Mouse (Mus musculus): ENCODE measurements at regions not wholly inside any gene's neighbourhood (a gene's known extent, or its start where the extent isn't known, plus 50 kb on each side); places are given as distances from the start of the nearest gene placed in this dataset.

- Histone ChIP-seq H3K36me3 (ENCODE audit: insufficient read depth) (no peaks in the 10 kb centered on the region), H3K9ac (no peak overlapping the region), H3K4me2 (no peak overlapping the region), H3K9me3 (ENCODE audit: low read depth, low read length) (no peaks in the 10 kb centered on the region), H3K27me3 (ENCODE audit: insufficient read depth, low read length) (no peaks in the 10 kb centered on the region), H3K4me3 (ENCODE audit: low read depth, low read length) (no peak overlapping the region), H3K4me1 (ENCODE audit: insufficient read depth) (no peaks in the 10 kb centered on the region), H3K27ac (ENCODE audit: low read depth) (no peak overlapping the region)
- WGBS, result 25% methylated on average over 5 of the region's 5 CpGs
- TF ChIP-seq CTCF (IDR thresholded peaks at IDR 0.05; ENCODE audit: low read depth), result no peak
- ATAC-seq (ENCODE audit: insufficient read depth) (no peak), DNase-seq (no peak)
Observed at GRCm38 (mm10) chr5:118471569-118471968, 88.9 kb upstream of the Med13l start.

- ATAC-seq (ENCODE audit: insufficient read depth) (no peak), DNase-seq (no peak)
- 82% methylated on average over 10 of the region's 10 CpGs for whole genome bisulfite sequencing
- Histone ChIP-seq H3K27me3 (ENCODE audit: insufficient read depth, low read length) (no peaks in the 10 kb centered on the region), H3K4me3 (ENCODE audit: low read depth, low read length) (no peak overlapping the region), H3K9me3 (ENCODE audit: low read depth, low read length) (no peaks in the 10 kb centered on the region), H3K9ac (no peak overlapping the region), H3K4me1 (ENCODE audit: insufficient read depth) (no peaks in the 10 kb centered on the region; the same call in 1 of the 2 replicates), H3K27ac (ENCODE audit: low read depth) (no peak overlapping the region), H3K4me2 (no peak overlapping the region), H3K36me3 (ENCODE audit: insufficient read depth) (no peaks in the 10 kb centered on the region)
- TF ChIP-seq CTCF (IDR thresholded peaks at IDR 0.05; ENCODE audit: low read depth), result no peak
Observed at GRCm38 (mm10) chr5:118472291-118472690, 88.2 kb upstream of the Med13l start.

GRCm38 (mm10) chr5:118473128-118473730 lies 87.2 kb upstream of the Med13l start:
- Histone ChIP-seq H3K4me1 (ENCODE audit: insufficient read depth) (peaks cover 4% of the 10 kb centered on the region), H3K9me3 (ENCODE audit: low read depth, low read length) (no peaks in the 10 kb centered on the region), H3K27me3 (ENCODE audit: insufficient read depth, low read length) (no peaks in the 10 kb centered on the region), H3K4me3 (ENCODE audit: low read depth, low read length) (no peak overlapping the region), H3K4me2 (no peak overlapping the region), H3K27ac (ENCODE audit: low read depth) (no peak overlapping the region), H3K9ac (no peak overlapping the region), H3K36me3 (ENCODE audit: insufficient read depth) (no peaks in the 10 kb centered on the region)
- TF ChIP-seq CTCF (IDR thresholded peaks at IDR 0.05; ENCODE audit: low read depth), result no peak
- WGBS, result 28% methylated on average over 5 of the region's 5 CpGs
- ATAC-seq (ENCODE audit: insufficient read depth), result no peak
- no peak for DNase-seq

GRCm38 (mm10) chr5:118476597-118476996 lies 83.9 kb upstream of the Med13l start:
- Histone ChIP-seq H3K4me1 (ENCODE audit: insufficient read depth) (peaks cover 4% of the 10 kb centered on the region), H3K27ac (ENCODE audit: low read depth) (no peak overlapping the region), H3K36me3 (ENCODE audit: insufficient read depth) (no peaks in the 10 kb centered on the region), H3K4me2 (no peak overlapping the region), H3K27me3 (ENCODE audit: insufficient read depth, low read length) (no peaks in the 10 kb centered on the region), H3K4me3 (ENCODE audit: low read depth, low read length) (no peak overlapping the region), H3K9me3 (ENCODE audit: low read depth, low read length) (no peaks in the 10 kb centered on the region), H3K9ac (no peak overlapping the region)
- TF ChIP-seq CTCF (IDR thresholded peaks at IDR 0.05; ENCODE audit: low read depth), result no peak
- ATAC-seq (ENCODE audit: insufficient read depth), result no peak
- DNase-seq, result no peak
- WGBS, result 73% methylated on average over 5 of the region's 5 CpGs

GRCm38 (mm10) chr5:118477131-118478119 lies 83.1 kb upstream of the Med13l start:
- no peak for TF ChIP-seq CTCF (IDR thresholded peaks at IDR 0.05; ENCODE audit: low read depth)
- peak overlapping the region; percentile 28 for H3K4me3 ChIP-seq (ENCODE audit: low read depth, low read length)
- no peak for ATAC-seq (ENCODE audit: insufficient read depth)

GRCm38 (mm10) chr5:118478120-118478768 lies 82.2 kb upstream of the Med13l start:
- Histone ChIP-seq H3K4me3 (ENCODE audit: low read depth, low read length) (peak overlapping the region; percentile 28), H3K4me1 (ENCODE audit: insufficient read depth) (peaks cover 4% of the 10 kb centered on the region), H3K27me3 (ENCODE audit: insufficient read depth, low read length) (no peaks in the 10 kb centered on the region), H3K9me3 (ENCODE audit: low read depth, low read length) (no peaks in the 10 kb centered on the region), H3K27ac (ENCODE audit: low read depth) (peak overlapping the region; percentile 60; the same call in 1 of the 2 replicates), H3K4me2 (peak overlapping the region; percentile 68), H3K36me3 (ENCODE audit: insufficient read depth) (no peaks in the 10 kb centered on the region), H3K9ac (peak overlapping the region; percentile 26; the same call in 1 of the 2 replicates)
- WGBS, result 8% methylated on average over 15 of the region's 15 CpGs
- DNase-seq (peak; percentile 92), ATAC-seq (ENCODE audit: insufficient read depth) (peak; percentile 90)
- TF ChIP-seq CTCF (IDR thresholded peaks at IDR 0.05; ENCODE audit: low read depth), result no peak

More at GRCm38 (mm10) chr5:118477131-118478119, 83.1 kb upstream of the Med13l start:
- peaks cover 4% of the 10 kb centered on the region for H3K4me1 ChIP-seq (ENCODE audit: insufficient read depth)
- no peaks in the 10 kb centered on the region for H3K27me3 ChIP-seq (ENCODE audit: insufficient read depth, low read length)
- no peaks in the 10 kb centered on the region for H3K36me3 ChIP-seq (ENCODE audit: insufficient read depth)
- H3K9me3 ChIP-seq (ENCODE audit: low read depth, low read length), result no peaks in the 10 kb centered on the region
- peak overlapping the region; percentile 68 for H3K4me2 ChIP-seq
- peak overlapping the region; percentile 26; the same call in 1 of the 2 replicates for H3K9ac ChIP-seq
- DNase-seq, result peak; percentile 25
- peak overlapping the region; percentile 60; the same call in 1 of the 2 replicates for H3K27ac ChIP-seq (ENCODE audit: low read depth)
- WGBS, result 49% methylated on average over 19 of the region's 19 CpGs
